Mouse (Mus musculus) splenic B cell, adult 2 months (primary cell): ENCODE data around the gene Ucp2.
A peak's percentile ranks its signal among the peaks of the same experiment; 100 is the strongest.

Experiments used
- DNase-seq: peaks from one replicate; pipeline ENCODE4 v3.0.0-alpha.2; 2011; ENCODE audit warnings: low read depth, low spot score
- H3K27me3 ChIP-seq: 2 replicates; pipeline ENCODE4 v1.6.1; 2012; ENCODE audit warnings: mild to moderate bottlenecking, low read length, moderate library complexity, mixed read lengths; ENCODE audit not compliant: control insufficient read depth, poor library complexity, insufficient read depth, severe bottlenecking
- H3K36me3 ChIP-seq: 2 replicates; pipeline ENCODE4 v1.6.1; 2012; ENCODE audit warnings: mild to moderate bottlenecking, low read length, moderate library complexity, mixed read lengths; ENCODE audit not compliant: control insufficient read depth, poor library complexity, insufficient read depth, severe bottlenecking

Ucp2 gene

DNA sequence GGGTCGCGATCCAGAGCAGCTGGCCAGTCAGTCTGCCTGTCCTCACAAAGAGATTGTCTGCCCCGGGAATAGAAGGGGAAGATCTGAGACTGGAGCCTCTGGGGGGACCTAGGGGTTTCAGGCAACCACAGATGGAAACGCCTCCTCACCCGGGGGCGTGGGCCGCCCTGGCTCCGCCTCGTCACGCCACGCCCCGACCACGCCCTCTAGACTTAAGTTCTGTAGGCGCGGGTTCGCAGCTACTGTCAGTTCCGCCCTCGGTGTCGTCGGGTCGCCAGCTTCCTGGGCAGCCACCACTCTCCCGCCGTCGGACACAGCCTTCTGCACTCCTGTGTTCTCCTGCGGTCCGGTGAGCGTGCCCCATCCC lies at the start of gene Ucp2:
Gene Ucp2, plus strand, starts transcription at position 221 of the 367 bp plus-strand sequence.
- no peaks in the 10 kb centered on the region for H3K27me3 ChIP-seq
- H3K36me3 ChIP-seq: peaks cover 15% of the 10 kb centered on the region
- peak; percentile 96 for DNase-seq

DNA sequence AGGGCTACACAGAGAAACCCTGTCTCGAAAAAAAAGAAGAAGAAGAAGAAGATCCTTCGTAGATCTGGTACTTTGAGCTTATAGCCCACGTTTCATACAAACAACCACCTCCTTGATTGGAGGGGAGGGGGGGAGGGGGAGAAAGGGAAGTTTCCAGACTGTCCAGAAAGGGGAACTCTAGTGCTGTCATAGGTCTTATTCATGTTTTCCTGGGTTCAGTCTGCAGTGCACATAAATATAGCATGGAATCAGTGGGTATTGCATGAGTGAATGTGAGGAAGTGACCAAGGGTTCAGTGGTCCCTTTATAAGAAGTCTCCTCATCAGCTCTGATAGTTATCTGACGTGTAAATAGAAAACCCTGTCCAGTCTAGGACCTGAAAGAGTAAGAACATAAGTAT lies 49.4 kb upstream of the Ucp2 start:
- Histone ChIP-seq H3K36me3 (peaks cover 17% of the 10 kb centered on the region), H3K27me3 (no peaks in the 10 kb centered on the region)
- DNase-seq: peak; percentile 25

DNA sequence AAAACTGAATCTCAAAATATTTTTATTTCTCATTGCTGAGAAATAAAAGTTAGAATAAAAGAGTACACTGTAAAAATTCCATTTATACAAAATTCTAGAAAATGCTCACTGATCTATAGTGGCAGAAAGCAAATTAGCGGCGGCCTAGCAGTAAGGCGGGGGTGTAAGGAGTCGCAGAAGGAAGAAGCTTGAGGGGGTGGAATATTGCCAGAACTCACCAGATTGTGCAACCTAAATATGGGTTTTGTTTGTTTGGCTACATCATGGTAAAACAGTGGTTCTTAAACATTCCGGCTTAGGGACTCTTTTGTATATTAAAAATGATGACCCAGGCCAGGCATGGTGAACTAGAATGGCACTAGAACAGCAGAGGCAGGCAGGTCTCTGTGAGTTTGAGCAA lies 46.9 kb upstream of the Ucp2 start:
- no peaks in the 10 kb centered on the region for H3K27me3 ChIP-seq
- H3K36me3 ChIP-seq: peaks cover 9% of the 10 kb centered on the region
- DNase-seq: no peak

DNA sequence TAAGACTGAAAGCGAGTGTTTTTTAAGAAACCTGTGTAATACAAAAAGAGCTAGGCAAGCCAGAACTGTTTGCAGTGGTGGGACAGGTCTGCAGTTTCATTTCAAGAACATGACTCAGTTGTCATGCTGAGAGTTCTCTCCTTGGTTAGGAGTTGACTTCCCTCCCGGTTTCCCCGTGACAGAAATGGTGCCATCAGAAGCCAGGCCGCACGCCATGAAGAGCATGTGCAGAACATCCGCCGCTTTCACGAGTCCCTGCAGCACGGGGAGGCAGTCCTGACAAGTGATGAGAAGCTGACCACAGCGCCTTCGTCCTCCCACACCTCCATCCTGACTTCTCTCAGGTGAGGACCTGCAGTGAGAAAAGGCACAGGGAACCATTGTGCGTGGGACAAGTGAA lies 44.6 kb upstream of the Ucp2 start:
- Histone ChIP-seq H3K36me3 (peaks cover 19% of the 10 kb centered on the region), H3K27me3 (no peaks in the 10 kb centered on the region)
- no peak for DNase-seq

DNA sequence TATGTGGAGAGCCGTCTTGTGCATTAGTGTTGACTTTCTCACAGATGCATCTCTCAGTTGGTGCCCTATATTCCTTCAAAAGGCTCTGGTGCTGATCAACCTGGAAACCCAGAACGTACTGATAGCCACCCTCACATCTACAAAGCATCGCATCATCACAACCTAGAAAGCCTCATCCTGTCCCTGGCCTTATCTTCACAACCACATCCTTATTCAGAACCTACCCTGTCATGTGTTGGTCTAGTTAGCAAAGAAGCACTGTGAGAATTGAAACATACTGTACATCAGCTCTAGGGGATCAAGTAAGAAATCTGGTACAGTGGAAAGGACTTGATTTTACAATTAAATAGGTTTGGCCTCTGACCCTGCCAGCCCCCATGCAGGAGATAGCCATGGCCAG lies 44.2 kb upstream of the Ucp2 start:
- peaks cover 19% of the 10 kb centered on the region for H3K36me3 ChIP-seq
- no peak for DNase-seq
- H3K27me3 ChIP-seq: no peaks in the 10 kb centered on the region

DNA sequence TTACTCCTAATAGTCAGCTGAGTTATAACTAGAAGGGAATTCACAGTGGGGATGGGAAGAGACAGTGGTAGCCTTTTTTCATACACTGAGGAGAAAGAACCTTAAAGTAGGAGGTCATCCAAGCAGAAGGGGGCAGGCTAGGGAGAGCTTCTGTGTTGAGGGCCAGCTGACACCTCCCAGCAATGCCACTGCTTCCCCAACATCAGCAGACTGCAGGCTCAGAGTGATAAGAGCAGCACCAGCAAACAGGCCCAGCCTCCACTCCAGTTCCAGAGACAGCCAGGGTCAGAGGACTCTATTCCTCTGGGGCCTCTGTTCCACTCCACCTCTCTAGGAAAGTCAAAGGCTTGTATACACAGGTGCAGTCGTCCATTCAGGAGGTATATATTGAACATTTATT lies 35.0 kb upstream of the Ucp2 start:
- no peak for DNase-seq
- H3K36me3 ChIP-seq: peaks cover 9% of the 10 kb centered on the region
- no peaks in the 10 kb centered on the region for H3K27me3 ChIP-seq

DNA sequence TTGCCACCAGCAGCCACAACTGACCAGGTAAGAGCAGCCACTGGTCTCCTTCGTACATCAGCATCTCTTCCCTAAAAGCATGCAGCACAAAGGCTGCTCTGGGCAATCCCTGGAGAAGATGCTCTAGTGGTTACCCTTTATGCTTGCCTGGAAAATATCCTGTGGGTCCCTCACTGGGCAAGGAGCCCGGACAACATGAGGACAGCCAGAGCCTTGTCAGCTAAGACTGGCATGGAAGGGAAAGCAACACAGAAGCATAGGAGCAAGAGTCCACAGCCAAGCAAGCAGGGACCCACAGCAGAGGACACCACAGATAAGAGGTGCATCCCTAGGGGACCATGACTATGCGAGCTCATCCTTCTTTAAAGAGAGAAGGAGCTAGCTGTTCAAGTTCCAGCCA lies 33.3 kb upstream of the Ucp2 start:
- H3K36me3 ChIP-seq: peaks cover 5% of the 10 kb centered on the region
- no peaks in the 10 kb centered on the region for H3K27me3 ChIP-seq
- DNase-seq: no peak

DNA sequence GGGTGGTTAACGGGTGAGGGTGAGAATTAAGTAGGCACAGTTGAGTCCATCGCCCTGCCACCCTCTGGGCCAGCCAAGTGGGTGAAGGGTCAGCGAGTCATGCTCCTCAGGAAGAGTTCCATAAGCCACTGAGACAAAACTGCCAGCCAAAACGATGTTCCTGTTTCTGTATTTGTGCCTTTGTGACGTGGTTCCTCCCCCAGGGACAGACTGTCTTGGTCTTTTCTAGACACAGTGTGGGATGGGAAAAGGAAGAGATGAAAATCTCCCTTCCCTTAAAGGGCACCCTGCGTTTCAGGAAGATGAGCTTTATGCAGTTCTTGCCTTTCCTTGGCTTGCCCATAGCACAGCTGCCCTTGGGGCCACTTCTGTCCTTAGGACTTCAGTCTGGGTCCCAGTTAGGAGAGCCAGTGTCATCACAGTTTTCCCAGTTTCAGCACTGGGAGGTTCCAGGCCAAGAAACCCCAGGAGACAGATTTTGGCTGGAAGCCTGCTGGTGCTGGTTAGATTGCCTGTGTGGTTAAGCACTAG lies 31.5 kb upstream of the Ucp2 start:
- Histone ChIP-seq H3K36me3 (no peaks in the 10 kb centered on the region; the same call in 1 of the 2 replicates), H3K27me3 (no peaks in the 10 kb centered on the region)
- DNase-seq: peak; percentile 16

DNA sequence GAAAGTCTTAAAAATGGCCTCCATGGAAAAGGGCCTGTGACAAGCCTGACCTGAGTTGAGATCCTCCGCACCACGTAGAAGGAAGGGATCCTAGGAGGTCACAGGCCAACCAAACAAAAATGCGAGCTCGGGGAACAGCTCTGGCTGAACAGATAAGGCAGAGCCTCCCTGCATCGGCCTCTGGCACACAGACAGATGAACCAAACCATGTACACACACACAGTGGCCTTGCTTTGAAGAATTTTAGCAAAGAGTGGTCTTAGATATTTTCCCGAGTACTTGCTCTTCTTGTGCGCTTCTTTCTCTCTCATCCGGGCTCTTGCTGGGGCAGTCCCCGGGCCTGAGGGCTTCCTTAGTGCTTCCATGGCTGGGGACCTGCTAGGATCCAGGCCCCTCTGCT lies 29.9 kb upstream of the Ucp2 start:
- no peak for DNase-seq
- no peaks in the 10 kb centered on the region; the same call in 1 of the 2 replicates for H3K36me3 ChIP-seq
- no peaks in the 10 kb centered on the region for H3K27me3 ChIP-seq

DNA sequence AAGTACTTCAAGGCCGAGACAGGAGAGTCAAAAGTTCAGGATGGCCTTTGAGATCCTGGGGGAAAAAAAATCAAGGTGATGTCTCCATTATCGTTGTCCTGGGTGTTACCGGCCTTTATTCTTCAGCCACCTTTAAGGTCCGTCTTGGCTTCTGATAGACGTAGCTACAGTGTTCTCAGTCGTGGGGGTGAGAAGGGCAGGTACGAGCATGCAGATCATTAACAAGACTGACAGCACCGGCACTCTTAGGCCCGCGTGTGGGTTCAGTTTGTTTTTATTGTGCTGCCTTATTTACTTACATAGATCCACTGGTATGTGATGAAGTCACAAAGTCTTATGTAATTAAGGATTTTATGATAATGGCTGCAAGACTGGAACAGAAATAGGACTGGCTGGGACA lies 29.4 kb upstream of the Ucp2 start:
- H3K27me3 ChIP-seq: no peaks in the 10 kb centered on the region
- no peak for DNase-seq
- no peaks in the 10 kb centered on the region; the same call in 1 of the 2 replicates for H3K36me3 ChIP-seq

DNA sequence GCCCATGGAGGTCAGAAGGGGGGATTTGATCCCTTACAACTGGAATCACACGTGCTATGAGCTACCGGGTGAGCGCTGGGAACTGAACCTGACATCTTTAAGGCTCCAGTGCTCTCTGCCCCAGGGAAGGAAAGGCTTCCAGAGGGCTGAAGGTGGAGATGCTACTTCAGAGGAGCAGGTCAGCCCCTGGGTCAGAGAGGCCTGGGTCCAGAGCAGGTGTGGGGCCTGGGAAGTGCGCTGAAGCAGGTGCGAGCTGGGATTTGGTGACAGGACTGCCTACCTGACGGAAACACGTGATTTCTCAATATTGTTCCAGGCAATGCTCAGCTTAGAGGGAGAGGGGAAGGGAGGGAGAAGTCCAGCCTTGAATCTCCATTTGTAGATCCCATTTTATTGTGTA lies 28.9 kb upstream of the Ucp2 start:
- no peak for DNase-seq
- H3K36me3 ChIP-seq: no peaks in the 10 kb centered on the region; the same call in 1 of the 2 replicates

DNA sequence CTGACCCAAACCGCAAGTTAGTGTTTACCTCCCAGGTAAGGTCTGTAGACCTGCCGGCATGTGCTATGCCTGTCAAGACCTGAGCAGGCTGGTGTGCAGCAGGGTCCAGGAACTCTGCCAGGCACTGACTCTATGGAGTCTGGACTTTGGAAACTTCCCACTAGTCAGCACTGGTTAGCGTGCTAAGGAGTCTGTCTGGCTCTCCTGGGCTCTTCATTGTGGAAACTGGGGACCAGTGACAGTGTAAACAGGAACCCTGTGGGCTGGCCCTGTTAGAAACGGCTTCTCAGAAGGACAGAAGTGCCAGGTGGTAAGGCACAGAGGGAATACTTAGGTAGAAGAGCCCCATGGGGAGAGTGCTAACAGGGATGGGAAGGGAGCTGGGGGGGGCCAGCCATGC lies 27.9 kb upstream of the Ucp2 start:
- DNase-seq: no peak
- H3K36me3 ChIP-seq: no peaks in the 10 kb centered on the region; the same call in 1 of the 2 replicates
- no peaks in the 10 kb centered on the region for H3K27me3 ChIP-seq

More for the DNA sequence above, 28.9 kb upstream of the Ucp2 start:
- H3K27me3 ChIP-seq: no peaks in the 10 kb centered on the region

DNA sequence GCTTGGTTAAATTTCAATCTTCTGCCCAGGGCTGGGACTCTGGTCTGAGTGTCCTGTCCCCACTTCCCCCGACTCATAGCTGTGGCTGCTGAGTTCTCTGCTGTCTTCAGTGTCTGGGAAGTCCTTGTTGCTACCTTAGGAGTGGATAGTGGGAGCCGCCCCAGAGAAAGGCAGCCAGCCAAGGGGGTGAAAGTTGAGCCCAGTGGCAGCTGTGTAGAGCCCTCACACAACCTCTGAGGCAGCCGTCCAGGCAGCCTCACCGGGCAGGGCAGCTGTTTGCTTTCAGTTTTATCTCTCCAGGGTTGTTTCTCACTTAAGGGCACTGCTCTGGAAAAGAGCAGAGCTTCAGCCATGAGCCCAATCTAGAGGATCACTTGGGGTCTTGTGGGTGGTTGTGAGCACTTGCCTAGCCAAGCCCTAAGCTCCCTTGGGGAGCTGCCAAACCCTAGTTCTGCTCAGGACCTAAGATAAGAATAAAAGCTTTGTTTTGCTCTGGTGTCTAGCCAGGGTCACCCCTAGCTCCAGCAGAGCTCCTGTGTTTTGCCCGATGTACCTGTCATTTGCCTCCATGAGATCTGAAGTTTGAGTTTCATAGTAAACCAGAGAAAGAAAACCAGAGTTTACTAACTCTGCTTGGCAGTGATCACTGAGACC lies 27.4 kb upstream of the Ucp2 start:
- DNase-seq: no peak
- Histone ChIP-seq H3K36me3 (no peaks in the 10 kb centered on the region; the same call in 1 of the 2 replicates), H3K27me3 (no peaks in the 10 kb centered on the region)

DNA sequence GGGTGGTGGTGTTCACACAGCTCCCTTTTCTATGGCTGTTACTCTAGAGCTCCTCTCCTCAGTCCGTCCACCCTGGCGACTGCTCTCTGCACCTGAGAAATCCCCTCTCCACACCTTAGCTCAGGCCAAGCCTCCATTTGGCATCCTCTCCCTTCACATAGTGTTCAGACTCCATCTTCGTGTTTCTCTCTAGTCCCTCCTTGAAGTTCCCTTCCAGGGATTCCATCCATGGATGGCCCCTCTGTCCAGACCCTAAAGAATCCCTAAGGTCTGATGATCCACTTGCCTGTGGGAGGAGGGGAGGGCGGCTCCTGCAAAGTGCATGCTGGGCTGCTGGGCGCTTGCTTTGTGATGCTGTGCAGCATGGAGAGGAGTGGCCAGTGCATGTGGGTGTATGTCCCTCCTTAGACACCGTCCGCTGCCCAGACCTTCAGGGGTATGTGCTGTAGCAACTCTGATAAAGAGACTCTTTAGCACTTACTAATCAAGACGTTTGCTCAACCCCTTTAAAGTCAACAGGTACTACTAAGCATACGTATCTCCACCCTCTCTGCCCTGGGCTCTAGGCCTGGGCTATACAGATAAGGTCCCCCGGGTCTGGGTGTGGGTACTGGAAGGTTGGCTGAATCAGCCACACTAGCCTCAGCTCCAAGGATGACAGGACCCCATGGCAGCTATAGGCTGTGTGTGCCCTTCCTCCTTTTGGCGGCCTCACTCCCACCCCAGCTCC lies 26.2 kb upstream of the Ucp2 start:
- no peak for DNase-seq
- no peaks in the 10 kb centered on the region for H3K27me3 ChIP-seq

DNA sequence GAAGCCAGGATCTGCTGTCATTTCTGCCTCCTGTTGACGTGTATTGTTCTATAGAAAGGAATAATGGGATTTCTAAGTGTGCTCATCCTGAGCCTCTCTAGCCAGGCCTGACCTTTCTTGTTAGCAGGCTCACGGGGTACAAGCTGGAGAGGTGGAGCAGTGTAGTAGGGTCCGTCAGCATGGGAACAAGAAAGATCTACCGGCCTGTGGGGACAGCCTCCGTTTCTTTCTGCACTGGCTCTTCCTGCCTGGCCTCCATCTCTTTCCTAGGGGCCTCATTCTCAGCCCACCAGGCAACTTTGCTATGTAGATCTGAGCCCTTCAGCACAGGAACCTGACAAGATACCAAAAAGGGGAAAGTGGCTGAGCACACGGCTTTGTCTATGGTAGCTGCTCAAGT lies 24.4 kb upstream of the Ucp2 start:
- DNase-seq: no peak
- H3K36me3 ChIP-seq: no peaks in the 10 kb centered on the region; the same call in 1 of the 2 replicates
- H3K27me3 ChIP-seq: no peaks in the 10 kb centered on the region

More for the DNA sequence above, 26.2 kb upstream of the Ucp2 start:
- H3K36me3 ChIP-seq: no peaks in the 10 kb centered on the region; the same call in 1 of the 2 replicates
